Mouse (Mus musculus) lung, postnatal 0 days (tissue): ENCODE data around the gene Ccdc73.

ENCODE experiments used
- CTCF ChIP-seq: IDR thresholded peaks from 2 replicates; pipeline ENCODE4 v1.5.1; 2016; ENCODE audit warnings: antibody characterized with exemption, mild to moderate bottlenecking
- EP300 ChIP-seq: IDR thresholded peaks from 2 replicates; pipeline ENCODE4 v1.6.1; 2016; ENCODE audit warnings: antibody characterized with exemption, mild to moderate bottlenecking, control low read depth

GRCm38 (mm10) chr2:104996201-104996600, 128.6 kb downstream of the Ccdc73 start:
- TF ChIP-seq EP300: no peak
- TF ChIP-seq CTCF: no peak
